Mouse (Mus musculus) heart, adult 8-10 months (tissue): ENCODE measurements around the gene Nt5dc2. TPM values are rescaled to one million over a fixed set of nuclear protein-coding genes. Genes with fewer than 3 reads are reported as not detected.

Experiments
- DNase-seq: peaks from one replicate; pipeline ENCODE4 v3.0.0; 2022; ENCODE audit warnings: low spot score
- total RNA-seq, 4 experiments: library from RNA; stranded (reverse); gene quantifications; 2 replicates each; pipeline ENCODE4 v1.2.4; 2022

Nt5dc2 gene
- total RNA-seq, 4 experiments from 2014 or later, result 20.2 to 21.7 (median 21.0) TPM

GRCm38 (mm10) chr14:31134015-31135000, 3.5 kb downstream of the Nt5dc2 start:
- no peak for DNase-seq

DNA sequence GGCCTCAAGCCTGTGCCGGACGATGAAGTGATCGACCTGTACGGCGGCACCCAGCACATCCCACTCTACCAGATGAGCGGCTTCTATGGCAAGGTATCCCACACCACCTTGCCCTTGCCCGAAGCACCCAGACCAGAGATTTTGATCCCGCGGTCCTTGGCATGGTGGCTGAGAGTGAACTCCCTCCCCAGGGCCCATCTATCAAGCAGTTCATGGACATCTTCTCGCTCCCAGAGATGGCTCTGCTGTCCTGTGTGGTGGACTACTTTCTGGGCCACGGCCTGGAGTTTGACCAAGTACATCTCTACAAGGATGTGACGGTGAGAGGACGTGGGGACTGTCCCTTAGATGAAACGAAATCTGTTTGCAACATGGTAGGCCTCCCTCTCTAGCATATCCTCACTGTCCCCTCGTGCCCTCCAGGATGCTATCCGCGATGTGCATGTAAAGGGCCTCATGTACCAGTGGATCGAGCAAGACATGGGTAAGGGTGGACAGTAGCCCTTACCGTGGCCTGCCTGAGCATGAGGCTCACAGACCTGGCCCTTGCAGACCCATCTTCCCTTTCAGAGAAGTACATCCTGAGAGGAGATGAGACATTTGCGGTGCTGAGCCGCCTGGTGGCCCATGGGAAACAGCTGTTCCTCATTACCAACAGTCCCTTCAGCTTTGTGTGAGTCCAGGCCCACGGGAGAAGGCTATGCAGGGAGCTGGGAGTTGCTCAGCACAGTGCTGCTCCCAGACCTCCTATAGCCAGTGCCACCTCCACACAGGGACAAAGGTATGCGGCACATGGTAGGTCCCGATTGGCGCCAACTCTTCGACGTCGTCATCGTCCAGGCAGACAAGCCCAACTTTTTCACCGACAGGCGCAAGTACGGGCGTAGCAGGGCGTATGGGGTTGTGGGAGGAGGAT, 4.9 kb downstream of the Nt5dc2 start:
- DNase-seq, result no peak

- DNase-seq, result no peak
Observed at GRCm38 (mm10) chr14:31136411-31137280, 5.8 kb downstream of the Nt5dc2 start.

DNA sequence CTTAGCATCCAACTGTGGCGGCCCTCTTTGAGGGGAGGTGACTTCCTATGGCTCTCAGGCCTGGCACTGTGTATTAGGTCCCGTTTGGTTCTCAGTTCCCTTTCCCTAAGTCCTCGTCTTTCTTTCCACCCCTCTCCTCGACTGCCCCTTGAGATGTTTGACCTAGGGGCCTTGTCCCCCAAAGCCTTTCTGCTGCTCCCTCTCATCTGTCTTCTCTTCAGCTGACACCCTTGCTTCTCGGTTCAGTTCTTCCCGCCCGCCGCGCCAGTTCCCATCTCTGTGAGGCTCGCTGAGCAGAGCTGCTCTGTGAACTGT, 6.4 kb downstream of the Nt5dc2 start:
- no peak for DNase-seq

- DNase-seq, result no peak
Observed at GRCm38 (mm10) chr14:31137791-31138190, 6.9 kb downstream of the Nt5dc2 start.

GRCm38 (mm10) chr14:31138219-31138896, 7.5 kb downstream of the Nt5dc2 start:
- no peak for DNase-seq

- no peak for DNase-seq
Observed at GRCm38 (mm10) chr14:31138897-31139429, 8.1 kb downstream of the Nt5dc2 start.

DNA sequence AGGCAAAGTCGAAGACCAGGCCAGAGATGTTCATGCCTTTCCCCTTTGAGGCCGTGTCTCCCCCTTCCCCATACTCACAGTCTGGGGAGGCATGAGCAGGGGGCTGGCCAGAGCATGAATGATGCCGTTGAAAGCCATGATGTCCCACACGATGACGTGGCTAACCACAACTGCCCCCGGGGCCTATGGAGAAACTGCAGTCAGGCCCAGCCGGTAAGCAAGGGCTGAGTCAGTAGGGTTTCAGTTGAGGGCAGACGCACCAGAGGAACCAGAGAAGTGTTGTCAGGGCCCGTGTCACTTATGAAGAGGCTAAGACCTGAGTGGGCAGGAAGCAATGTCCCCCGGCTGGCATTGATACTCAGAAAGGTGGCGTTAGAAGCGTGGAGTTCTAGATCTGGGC, 8.8 kb downstream of the Nt5dc2 start:
- DNase-seq, result no peak

DNA sequence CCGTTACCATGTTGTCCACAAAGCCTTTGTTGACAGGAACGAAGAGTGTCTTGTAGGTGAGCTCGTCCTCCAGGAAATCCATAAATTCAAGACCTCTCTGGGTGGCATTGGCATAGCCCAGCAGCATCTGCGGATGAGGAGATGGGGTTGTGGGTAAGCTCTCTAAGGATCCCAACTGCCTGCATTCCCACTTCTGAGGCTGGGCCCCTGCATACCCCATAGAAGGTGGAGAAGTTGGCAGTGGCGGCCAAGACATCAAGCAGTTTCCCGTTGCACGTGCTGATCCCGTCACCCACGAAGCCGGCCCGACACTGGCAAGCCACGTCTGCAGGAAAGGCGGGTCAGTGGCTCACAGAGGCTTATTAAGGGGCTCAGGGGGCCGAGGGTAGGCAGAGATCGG, 9.3 kb downstream of the Nt5dc2 start:
- DNase-seq, result no peak

DNA sequence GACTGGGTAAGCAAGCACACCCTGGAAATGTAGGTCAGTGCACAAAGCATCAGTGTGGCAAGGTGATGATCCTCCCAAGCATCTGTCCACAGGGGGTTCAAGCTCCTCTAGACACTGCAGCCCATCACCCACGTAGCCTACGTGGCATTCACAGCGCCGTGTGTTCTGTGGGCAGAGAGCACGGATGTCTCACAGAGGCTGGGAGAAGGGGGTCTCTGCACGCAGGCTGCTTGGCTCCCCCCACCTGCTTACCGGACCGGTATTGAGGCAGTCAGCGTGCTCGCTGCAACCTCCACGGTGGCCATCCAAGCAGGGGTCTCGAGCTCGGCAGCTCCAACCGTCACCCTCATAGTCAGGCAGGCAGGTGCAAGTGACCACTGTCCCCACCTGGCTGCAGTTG, 10.2 kb downstream of the Nt5dc2 start:
- no peak for DNase-seq

- DNase-seq, result no peak
Observed at GRCm38 (mm10) chr14:31145694-31146093, 14.8 kb downstream of the Nt5dc2 start.

GRCm38 (mm10) chr14:31160196-31161150, 29.6 kb downstream of the Nt5dc2 start:
- DNase-seq, result no peak

DNA sequence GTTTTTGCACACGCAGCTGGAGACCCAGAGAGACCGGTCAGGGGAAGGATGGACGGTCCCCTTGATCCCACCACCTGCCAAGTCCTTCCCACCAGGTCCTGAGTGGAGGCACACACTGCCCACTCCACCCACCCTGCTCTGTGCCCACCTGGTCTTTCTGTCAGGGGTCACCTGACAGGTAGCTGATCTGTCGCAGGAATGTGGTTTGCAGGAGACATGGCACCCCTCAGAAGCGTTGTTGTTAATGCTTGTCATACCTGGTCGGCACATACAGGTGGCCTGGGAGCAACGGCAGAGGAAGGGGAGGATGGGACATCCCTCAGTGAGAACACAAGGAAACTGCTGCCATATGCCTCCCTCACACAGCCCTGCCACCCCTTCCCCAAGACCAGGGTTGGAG, 30.3 kb downstream of the Nt5dc2 start:
- DNase-seq, result no peak

DNA sequence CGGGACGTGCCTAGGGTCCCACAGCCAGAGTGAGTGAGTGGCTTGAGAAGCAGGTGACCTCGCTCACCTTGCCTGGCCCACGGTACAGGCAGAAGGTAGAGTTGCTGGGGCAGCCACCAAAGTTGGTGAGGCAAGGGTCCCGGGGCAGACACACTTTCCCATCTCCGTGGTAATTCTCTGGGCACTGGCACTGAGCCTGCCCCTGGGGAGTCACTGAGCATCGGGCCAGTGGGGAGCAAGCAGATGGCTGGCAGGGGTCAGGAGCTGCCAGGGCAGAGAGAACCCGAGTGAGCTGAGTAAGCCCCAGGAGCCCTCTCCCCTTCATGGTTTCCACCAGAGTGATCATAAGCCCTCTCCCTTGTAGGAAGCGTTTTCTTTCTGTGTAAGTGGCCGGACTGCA, 30.8 kb downstream of the Nt5dc2 start:
- no peak for DNase-seq

DNA sequence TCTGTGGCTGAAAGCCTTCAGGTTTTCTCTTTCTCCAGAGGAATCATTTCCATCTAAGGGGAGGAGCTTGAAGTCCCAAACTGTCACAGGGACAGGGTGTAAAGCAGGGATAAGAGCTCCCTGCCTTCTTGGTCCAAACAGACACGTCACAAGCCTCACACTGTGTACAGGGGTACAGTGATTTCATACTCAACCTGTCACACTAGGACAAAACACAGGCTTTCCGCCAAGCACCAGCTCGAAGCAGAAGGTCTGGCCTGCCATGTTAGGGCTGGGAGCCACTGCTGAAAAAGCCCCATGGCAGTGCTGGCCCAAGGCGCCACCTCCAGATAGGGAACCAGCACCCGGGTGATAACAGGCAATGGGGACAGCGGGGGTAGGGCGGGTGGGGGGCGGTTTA, 33.2 kb downstream of the Nt5dc2 start:
- no peak for DNase-seq

- no peak for DNase-seq
Observed at GRCm38 (mm10) chr14:31165010-31165409, 34.2 kb downstream of the Nt5dc2 start.

DNA sequence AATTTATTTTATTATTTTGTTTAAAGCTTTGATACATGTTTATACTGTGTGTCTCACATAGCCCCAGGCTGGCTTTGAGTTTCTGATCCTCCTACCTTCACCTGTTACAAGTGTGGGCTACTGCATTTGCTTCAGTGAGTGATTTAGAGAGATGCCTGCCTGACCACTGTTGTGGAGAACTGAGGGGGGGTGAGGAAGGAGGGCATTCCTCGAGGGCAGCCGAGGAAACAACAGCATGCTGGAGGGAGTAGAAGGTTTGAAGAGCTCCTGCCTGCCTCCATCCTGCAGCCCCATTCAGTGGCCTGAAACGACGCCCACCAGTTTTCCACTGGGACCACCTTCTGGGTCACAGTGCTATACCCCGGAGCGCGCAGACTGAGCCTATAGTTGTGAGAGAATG, 34.6 kb downstream of the Nt5dc2 start:
- no peak for DNase-seq

DNA sequence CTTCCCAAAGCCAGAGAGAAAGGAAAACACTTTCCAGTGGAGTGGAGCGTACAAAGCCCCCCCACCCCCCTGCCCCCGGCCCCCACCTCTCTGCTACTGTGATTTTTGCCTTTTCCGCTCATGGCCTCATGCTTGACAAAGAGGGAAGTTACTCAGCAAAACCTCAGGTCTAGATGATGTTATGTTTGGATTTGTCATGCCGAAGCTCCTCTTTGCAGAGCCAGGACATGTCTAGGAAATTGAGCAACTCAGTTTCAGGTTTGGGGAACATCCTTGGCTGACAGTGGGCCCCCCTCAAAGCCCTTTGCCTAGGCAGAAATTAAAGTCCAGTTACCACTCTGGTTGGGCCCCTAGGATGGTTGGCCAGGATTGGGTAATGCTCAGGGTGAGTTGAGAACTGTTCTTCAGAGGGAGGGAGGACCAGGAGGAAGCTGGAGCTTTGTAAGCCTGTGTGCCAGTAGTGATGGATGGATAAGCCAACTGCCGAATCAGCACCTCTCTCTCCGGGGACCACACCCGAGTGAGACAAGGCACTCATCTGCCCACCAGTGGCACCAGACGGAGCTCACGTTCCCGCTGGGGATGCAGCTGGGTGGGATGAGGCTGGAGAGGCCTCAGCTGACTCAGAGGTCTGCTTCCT, 35.3 kb downstream of the Nt5dc2 start:
- DNase-seq, result no peak

DNA sequence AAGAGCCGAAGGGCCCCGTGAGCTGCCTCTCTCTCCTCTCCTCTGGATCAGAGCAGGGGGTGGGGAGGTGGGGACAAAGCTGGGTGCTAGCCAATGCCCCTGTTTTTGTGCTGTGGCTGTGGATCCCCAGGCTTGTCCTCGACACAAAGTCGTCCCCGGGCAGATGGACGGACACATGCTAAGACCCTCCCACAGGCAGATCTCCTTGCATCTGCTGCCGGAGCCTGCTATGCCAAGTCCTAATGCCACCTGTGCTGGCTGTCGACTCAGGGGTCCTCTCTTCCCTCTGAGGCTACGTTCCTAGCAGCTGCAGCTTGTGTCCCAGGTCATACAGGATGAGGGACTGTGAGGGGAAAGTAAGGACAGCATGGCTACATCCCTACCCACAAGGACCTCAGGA, 36.0 kb downstream of the Nt5dc2 start:
- no peak for DNase-seq
